Mouse (Mus musculus) forebrain, embryonic 16.5 days (tissue): ENCODE results near the gene Ski. TPM values are rescaled to one million over a fixed set of nuclear protein-coding genes. Genes with fewer than 3 reads are reported as not detected.
A peak's percentile ranks its signal among the peaks of the same experiment; 100 is the strongest.

ENCODE experiments used
- ATAC-seq: fragments of 200-750 bp; cut with Nextera tagmentation; 2 replicates; pipeline ENCODE4 v1.8.0; 2017; ENCODE audit warnings: mild to moderate bottlenecking, moderate library complexity
- H3K27ac ChIP-seq: fragments of 300-500 bp; sonication (generic); 2 replicates; pipeline ENCODE4 v1.5.1; 2014; ENCODE audit warnings: low read length, control low read depth
- H3K27me3 ChIP-seq: fragments of 300-500 bp; sonication (generic); replicated peaks from 2 replicates; pipeline ENCODE4 v1.6.1; 2014; ENCODE audit warnings: low read length; ENCODE audit not compliant: control insufficient read depth, insufficient read depth
- H3K36me3 ChIP-seq: fragments of 300-500 bp; sonication (generic); 2 replicates; pipeline ENCODE4 v1.6.1; 2014; ENCODE audit not compliant: control insufficient read depth, insufficient read depth
- H3K4me1 ChIP-seq: fragments of 300-500 bp; sonication (generic); replicated peaks from 2 replicates; pipeline ENCODE4 v1.6.1; 2014; ENCODE audit warnings: low read length; ENCODE audit not compliant: control insufficient read depth, insufficient read depth
- H3K4me2 ChIP-seq: fragments of 300-500 bp; sonication (generic); 2 replicates; pipeline ENCODE4 v1.6.1; 2014; ENCODE audit warnings: mild to moderate bottlenecking, low read length, control low read depth
- H3K4me3 ChIP-seq: fragments of 300-500 bp; sonication (generic); replicated peaks from 2 replicates; pipeline ENCODE4 v1.5.1; 2014; ENCODE audit warnings: mild to moderate bottlenecking, low read length, control low read depth
- H3K9ac ChIP-seq: fragments of 300-500 bp; sonication (generic); replicated peaks from 2 replicates; pipeline ENCODE4 v1.6.1; 2014; ENCODE audit warnings: low read depth, low read length, control low read depth
- H3K9me3 ChIP-seq: fragments of 300-500 bp; sonication (generic); 2 replicates; pipeline ENCODE4 v1.6.1; 2016; ENCODE audit warnings: low read length; ENCODE audit not compliant: control insufficient read depth
- WGBS: fragments of 180-500 bp; shearing (Covaris S2); extraction: QIAGEN DNeasy Blood & Tissue Kit; methylation state at CpG from one replicate; pipeline ENCODE4 v1.1.7; 2014; 5-methylcytosine and 5-hydroxymethylcytosine counted together
- polyA plus RNA-seq: library from polyadenylated mRNA; unstranded; fragments of >200 nt; fragmentation: Nextera tagmentation; extraction: Ambion mirVana; gene quantifications from 2 replicates; pipeline ENCODE4 v1.2.1, GENCODE M21; 2015

Ski gene
- polyA plus RNA-seq, 1 experiment from 2014 or later: 15.8 TPM

DNA sequence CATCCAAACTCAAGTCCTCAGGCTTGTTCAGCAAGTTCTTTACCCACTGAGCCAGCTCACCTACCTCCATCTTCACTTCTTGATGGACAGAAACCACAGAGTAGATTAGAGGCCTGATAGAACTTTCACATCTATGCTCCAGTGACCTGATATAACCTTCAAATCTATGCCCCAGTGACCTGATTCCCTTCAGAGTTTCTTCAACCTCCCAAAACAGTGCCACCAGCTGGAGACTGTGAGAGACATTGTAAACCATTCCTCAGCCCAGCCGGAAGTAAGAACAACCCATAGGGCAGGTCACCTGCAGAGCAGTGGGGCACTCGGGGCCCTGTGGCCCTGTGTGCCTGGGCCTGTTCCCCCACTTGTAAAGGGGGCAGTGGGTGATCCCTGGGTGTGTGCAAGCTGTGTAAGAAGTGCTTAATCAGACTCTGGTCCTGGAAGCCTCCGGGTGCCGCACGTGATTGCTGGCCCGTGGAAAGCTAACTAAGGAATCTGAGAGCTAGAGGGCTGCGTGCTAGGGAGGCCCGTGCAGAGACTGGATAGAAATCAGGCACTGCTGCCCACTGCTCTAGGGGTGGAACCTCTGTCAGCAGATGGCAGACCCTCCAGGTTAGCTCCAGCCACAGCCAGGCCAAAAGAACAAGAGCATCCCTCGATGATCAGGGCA is 98.4 kb downstream of the Ski start:
- 83% methylated on average over 9 of the region's 9 CpGs for WGBS

DNA sequence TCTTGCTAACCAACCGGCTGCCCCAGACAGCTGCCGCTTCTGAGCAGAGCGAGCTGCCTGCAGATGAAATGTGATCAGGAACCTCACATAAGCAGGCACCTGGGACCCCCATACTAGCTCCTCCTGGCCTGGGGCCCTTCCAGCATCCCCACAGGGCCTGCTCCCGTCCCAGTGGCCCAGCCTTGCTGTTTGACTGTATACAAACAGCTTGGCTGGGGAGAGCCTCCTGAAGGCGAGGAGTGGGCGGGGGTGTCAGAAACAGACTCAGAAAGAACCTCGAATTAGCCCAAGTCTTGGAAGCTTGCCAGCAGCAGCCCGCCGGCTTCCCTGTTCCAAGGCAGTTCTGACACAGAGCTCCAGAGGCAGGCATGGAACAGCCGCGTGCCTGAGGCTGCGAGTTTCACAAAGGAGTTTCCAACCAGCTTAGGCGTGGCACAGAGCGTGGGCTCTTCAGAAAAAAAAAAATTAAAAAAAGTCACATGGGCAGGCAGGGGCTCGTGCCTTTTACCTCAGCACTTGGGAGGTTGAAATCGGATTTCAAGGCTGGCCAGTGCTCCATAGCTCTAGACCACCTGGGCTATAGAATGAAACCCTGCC is 99.8 kb downstream of the Ski start:
- whole genome bisulfite sequencing: 4% methylated on average over 16 of the region's 16 CpGs
- Histone ChIP-seq H3K4me2 (peak overlapping the region; percentile 26), H3K4me1 (peaks cover 25% of the 10 kb centered on the region), H3K9ac (peak overlapping the region; percentile 15; the same call in 1 of the 2 replicates), H3K9me3 (no peaks in the 10 kb centered on the region), H3K4me3 (no peak overlapping the region), H3K27me3 (no peaks in the 10 kb centered on the region), H3K27ac (peak overlapping the region; percentile 87), H3K36me3 (no peaks in the 10 kb centered on the region)
- peak; percentile 91 for ATAC-seq

More for the DNA sequence above, 98.4 kb downstream of the Ski start:
- H3K4me3 ChIP-seq: no peak overlapping the region
- H3K9ac ChIP-seq: no peak overlapping the region
- H3K9me3 ChIP-seq: no peaks in the 10 kb centered on the region
- H3K4me2 ChIP-seq: no peak overlapping the region
- no peaks in the 10 kb centered on the region for H3K36me3 ChIP-seq
- ATAC-seq: no peak
- no peak overlapping the region for H3K27ac ChIP-seq
- H3K4me1 ChIP-seq: peaks cover 17% of the 10 kb centered on the region
- no peaks in the 10 kb centered on the region for H3K27me3 ChIP-seq

DNA sequence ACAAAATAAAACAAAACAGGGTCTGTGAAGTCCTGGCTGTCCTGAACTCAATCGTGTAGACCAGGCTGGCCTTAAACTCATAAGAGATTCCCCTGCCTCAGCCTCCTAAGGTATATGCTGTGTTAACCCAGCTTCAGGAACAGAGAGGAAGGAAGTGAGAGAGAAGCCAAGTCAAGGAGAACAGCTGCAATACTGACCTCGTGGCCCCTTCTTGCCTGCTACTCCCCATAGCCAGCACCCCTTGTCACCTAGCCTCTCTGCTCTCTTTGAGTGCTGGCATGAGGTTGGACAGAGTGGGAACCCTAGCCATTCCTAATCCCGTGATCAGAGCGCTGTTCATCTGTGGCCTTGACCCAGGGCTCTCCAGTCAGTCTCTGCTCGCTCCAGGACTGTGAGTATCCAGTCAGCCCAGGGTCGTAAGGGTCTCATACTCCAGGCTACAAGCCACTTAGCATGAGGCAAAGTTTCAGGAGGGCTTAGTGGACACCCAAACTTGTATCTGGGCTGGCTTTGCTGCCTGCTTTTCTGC is 100.4 kb downstream of the Ski start:
- Histone ChIP-seq H3K27ac (peak overlapping the region; percentile 87), H3K27me3 (no peaks in the 10 kb centered on the region), H3K4me3 (no peak overlapping the region), H3K36me3 (no peaks in the 10 kb centered on the region), H3K9me3 (no peaks in the 10 kb centered on the region), H3K4me2 (0 out of 2 replicates have a peak overlapping the region, but pooled peaks have one; percentile 13), H3K9ac (peak overlapping the region; percentile 15; the same call in 1 of the 2 replicates), H3K4me1 (peaks cover 25% of the 10 kb centered on the region)
- WGBS: 71% methylated on average over 6 of the region's 6 CpGs
- peak; percentile 32 for ATAC-seq

DNA sequence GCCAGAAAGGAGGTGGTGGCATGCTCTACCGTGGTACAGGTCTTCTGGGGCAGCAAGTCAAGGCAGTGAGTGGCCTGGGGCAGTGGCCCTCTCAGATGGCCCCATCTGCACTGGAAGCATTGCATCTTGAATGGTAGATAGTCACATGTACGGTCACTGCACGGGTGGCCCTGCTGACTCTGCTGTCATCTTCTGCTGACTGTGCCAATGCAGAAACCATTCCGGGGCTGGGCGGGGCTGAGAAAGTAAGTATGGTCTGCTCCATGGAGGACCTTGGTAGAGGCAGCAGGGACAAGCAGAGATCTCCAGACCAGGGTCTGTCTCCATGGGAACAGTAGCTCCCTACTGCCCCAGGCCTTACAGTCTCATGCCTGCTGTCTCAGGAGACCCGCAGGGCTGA is 101.2 kb downstream of the Ski start:
- Histone ChIP-seq H3K9ac (no peak overlapping the region), H3K4me3 (no peak overlapping the region), H3K4me1 (peaks cover 24% of the 10 kb centered on the region), H3K9me3 (no peaks in the 10 kb centered on the region), H3K36me3 (no peaks in the 10 kb centered on the region), H3K4me2 (no peak overlapping the region), H3K27me3 (no peaks in the 10 kb centered on the region), H3K27ac (no peak overlapping the region)
- ATAC-seq: no peak
- WGBS: 89% methylated on average over 6 of the region's 6 CpGs

DNA sequence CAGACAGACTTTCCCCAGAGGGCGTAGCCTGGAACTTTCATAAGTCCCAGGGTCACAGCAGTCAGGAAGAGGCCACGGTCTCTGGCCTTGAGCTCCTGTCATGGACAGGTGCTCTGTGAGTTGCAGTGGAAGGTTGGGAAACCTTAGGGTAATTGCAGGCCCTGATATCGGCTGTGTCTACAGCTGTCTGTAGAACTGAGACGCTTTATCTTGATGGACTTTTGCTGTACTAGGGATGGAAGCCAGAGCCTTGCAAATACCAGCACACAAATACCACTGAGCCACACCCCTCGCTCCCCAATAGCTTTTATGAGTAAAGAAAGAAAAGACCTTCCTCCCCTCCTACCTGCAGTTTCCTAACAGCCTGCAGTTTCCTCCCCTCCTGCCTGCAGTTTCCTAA is 101.8 kb downstream of the Ski start:
- Histone ChIP-seq H3K36me3 (no peaks in the 10 kb centered on the region), H3K4me1 (peaks cover 25% of the 10 kb centered on the region), H3K4me2 (no peak overlapping the region), H3K9ac (no peak overlapping the region), H3K4me3 (no peak overlapping the region), H3K9me3 (no peaks in the 10 kb centered on the region), H3K27ac (no peak overlapping the region), H3K27me3 (no peaks in the 10 kb centered on the region)
- WGBS: 87% methylated on average over 5 of the region's 5 CpGs
- no peak for ATAC-seq

DNA sequence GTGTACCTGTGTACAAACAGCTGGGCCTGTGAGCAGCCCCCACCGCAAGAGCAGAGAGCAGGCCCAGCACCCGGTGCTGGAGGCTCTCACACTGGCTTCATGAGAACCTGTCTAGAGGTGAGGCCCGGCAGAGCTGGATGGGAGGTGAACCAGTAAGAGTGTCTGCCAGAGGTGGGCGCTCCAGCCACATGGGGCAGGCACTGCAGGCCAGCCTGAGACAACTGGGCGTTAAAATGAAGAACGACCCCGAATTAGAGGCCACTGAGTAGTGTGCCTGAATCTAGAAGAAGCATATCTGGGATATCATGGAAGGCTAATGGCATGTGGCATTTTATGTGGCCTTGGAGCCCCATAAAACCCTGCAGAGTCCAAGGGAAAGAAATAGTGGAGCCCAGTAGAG is 102.4 kb downstream of the Ski start:
- Histone ChIP-seq H3K4me2 (no peak overlapping the region), H3K9me3 (no peaks in the 10 kb centered on the region), H3K27me3 (no peaks in the 10 kb centered on the region), H3K9ac (no peak overlapping the region), H3K27ac (no peak overlapping the region), H3K4me1 (peaks cover 25% of the 10 kb centered on the region), H3K36me3 (no peaks in the 10 kb centered on the region), H3K4me3 (no peak overlapping the region)
- no peak for ATAC-seq
- 85% methylated on average over 7 of the region's 7 CpGs for whole genome bisulfite sequencing

DNA sequence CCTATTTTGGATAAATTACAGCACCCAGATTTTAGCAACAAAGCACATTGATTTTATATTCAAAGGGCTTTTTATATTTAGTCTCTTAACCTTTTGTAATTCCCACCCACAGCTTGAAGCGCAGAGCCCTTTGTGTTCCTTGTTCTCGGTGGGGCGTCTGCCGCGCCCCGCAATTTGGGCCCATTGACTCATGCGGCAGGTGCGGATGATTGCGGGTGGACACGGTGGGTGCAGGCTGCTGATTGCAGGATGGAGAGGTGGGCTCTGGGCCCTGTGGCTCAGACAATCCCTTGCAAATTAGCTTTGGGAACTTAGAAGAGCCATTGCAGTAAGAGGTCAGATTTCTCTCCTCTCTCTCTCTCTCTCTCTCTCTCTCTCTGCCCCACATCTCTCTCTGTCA is 104.1 kb downstream of the Ski start:
- 36% methylated on average over 10 of the region's 10 CpGs for WGBS
- no peaks in the 10 kb centered on the region for H3K27me3 ChIP-seq
- H3K4me2 ChIP-seq: no peak overlapping the region
- H3K9me3 ChIP-seq: no peaks in the 10 kb centered on the region
- H3K9ac ChIP-seq: no peak overlapping the region
- ATAC-seq: no peak
- no peaks in the 10 kb centered on the region for H3K36me3 ChIP-seq
- H3K4me1 ChIP-seq: peaks cover 25% of the 10 kb centered on the region
- H3K4me3 ChIP-seq: no peak overlapping the region
- peak overlapping the region; percentile 25; the same call in 1 of the 2 replicates for H3K27ac ChIP-seq

DNA sequence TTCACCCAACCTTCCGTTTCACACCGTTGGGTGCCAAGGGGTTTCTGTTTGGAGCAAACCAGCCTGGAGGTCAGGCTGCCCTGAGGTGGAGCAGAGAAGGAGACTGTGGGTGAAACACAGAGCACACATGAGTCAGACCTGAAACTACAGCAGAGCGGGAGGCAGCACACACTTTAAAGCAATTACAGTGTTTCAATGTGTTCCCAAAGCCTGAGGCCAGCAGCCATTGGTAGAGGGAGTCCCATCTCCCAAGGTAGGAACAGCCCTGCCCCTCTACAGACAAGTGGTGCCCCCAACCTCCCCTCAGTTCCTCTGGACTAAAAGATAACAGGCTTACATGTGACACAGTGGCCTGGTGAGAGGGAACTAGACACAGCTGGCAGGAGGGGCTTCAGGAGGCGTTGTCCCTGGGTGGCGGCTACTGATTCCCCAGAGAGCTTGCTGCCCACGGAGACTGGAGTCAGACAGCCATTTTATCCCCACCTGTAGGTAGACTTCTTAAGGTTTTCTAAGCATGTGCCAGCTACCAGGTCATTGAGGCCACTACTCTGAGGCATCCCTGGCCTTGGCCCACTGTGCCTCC is 104.9 kb downstream of the Ski start:
- no peak for ATAC-seq
- Histone ChIP-seq H3K9ac (no peak overlapping the region), H3K9me3 (no peaks in the 10 kb centered on the region), H3K36me3 (no peaks in the 10 kb centered on the region), H3K4me1 (peaks cover 17% of the 10 kb centered on the region), H3K4me3 (no peak overlapping the region), H3K27me3 (no peaks in the 10 kb centered on the region), H3K4me2 (no peak overlapping the region), H3K27ac (peak overlapping the region; percentile 47)
- 82% methylated on average over 6 of the region's 6 CpGs for WGBS

DNA sequence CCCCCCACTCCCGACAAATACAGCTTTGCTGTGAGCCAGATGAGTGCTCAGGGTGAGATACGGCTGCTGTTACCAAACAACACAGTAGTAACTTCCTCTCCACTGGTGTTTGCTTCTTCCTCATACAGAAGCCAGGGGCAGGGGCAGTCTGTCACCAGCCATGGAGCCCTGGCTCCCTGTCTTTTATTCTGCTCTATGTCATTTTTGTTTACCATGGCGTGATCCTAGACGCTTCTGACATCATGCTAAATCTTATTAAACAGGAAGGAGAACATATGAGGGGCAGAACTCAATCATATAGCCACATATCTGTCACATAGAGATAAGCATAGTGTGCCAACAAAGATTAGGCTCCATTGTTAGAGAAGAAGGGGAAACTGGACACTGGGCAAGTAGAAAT is 105.8 kb downstream of the Ski start:
- no peak overlapping the region for H3K9ac ChIP-seq
- no peak for ATAC-seq
- H3K4me3 ChIP-seq: no peak overlapping the region
- H3K27ac ChIP-seq: no peak overlapping the region
- no peak overlapping the region for H3K4me2 ChIP-seq
- no peaks in the 10 kb centered on the region for H3K36me3 ChIP-seq
- no peaks in the 10 kb centered on the region for H3K27me3 ChIP-seq
- WGBS: 90% methylated on average over 4 of the region's 4 CpGs
- no peaks in the 10 kb centered on the region for H3K9me3 ChIP-seq
- H3K4me1 ChIP-seq: peaks cover 12% of the 10 kb centered on the region
